Mouse (Mus musculus) embryo, embryonic 9.5 days (tissue): Measurements from ENCODE around the gene Apod.
A peak's percentile ranks its signal among the peaks of the same experiment; 100 is the strongest.
"Not testable (repeated sequence)": the region's sequence is repeated elsewhere in the genome, so short reads cannot be mapped to it uniquely, and the experiment has no call there.

Experiments
- DNase-seq: peaks from one replicate; pipeline ENCODE4 v3.0.0-alpha.2; 2017; ENCODE audit errors: extremely low spot score

Gene Apod

DNA sequence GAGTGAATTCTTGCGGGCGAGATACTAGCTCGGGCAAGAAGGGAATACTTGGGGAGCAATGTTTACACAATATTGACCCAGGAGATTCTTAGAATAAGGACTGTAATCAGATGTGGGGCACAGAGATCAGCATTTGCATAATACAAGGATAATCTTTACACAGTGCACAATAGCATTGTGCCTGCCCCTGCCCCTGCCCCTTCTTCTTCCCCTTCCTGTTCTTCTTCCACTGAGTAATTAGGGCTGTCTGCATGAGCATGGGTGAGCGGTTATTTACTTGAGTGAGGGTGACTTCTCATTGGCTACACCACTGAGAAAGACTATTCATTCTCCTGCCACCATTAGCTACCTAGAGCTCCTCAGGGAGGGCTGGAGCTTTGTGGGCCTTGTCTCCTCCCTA, 6.9 kb upstream of the Apod start:
- DNase-seq: no peak

DNA sequence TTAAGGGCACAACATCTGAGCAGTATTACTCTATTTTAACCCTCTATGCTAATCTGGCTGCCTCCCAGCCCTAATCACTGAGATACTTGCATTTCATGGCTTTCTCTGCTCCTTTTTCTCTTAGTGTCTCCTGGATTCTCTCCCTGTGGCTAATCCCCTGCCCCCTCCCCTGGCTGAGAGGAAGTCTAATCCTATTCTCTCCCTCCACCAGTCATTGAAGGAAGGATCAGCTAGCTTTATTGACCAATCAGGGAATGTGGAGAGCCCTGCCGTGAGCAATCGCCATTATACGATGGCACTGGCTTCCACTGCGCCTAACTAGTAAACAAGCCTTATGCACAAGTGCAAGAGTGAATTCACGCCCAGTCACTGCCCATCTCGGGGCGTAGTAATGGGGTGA, 6.3 kb upstream of the Apod start:
- no peak for DNase-seq

DNA sequence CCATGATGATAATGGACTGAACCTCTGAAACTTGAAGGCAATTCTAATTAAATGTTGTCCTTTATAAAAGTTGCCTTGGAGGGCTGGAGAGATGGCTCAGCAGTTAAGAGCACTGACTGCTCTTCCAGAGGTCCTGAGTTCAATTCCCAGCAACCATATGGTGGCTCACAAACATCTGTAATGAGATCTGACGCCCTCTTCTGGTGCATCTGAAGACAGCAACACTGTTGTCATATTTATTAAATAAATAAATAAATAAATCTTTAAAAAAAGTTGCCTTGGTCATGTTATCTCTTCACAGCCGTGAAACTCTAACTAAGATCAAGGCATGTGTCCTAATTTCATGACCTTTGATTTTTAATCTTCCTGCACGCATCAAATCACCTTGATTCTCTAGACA, 5.1 kb upstream of the Apod start:
- not testable (repeated sequence) for DNase-seq

DNA sequence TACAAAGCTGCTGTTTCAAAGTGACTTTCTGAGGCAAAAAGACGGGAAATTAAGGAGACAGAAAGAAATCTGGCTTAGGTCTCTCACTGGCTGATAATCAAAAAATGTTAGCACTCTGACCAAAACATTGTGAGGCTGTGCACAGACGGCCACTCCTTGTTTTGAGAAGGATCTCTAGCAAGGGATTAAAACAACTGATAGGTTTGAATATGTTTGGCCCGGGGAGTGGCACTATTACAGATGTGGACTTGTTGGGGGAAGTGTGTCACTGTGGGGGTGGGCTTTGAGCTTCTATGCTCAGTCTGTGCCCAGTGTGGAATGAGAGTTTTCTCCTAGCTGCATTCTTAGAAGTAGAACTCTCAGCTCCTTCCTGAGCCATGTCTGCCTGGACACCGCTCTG, 4.7 kb upstream of the Apod start:
- no peak for DNase-seq

DNA sequence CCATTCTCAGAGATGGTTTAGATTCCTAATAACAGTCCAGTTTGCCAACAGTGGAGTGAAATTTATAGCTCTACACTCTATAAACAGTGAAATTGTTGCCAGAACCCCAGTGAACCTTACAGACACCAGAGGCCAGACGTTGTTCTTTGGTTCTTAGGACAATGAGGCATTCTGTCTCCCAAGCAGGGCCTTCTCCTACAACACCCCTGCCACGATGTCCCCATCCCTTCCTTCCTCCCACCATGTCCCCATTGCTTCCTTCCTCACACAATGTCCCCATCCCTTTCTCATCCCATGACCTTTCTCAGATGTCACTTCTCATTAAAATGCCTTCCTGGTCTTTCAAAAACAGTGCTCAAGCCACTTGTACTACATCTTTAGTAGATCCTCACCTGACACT, 3.8 kb upstream of the Apod start:
- DNase-seq: no peak

DNA sequence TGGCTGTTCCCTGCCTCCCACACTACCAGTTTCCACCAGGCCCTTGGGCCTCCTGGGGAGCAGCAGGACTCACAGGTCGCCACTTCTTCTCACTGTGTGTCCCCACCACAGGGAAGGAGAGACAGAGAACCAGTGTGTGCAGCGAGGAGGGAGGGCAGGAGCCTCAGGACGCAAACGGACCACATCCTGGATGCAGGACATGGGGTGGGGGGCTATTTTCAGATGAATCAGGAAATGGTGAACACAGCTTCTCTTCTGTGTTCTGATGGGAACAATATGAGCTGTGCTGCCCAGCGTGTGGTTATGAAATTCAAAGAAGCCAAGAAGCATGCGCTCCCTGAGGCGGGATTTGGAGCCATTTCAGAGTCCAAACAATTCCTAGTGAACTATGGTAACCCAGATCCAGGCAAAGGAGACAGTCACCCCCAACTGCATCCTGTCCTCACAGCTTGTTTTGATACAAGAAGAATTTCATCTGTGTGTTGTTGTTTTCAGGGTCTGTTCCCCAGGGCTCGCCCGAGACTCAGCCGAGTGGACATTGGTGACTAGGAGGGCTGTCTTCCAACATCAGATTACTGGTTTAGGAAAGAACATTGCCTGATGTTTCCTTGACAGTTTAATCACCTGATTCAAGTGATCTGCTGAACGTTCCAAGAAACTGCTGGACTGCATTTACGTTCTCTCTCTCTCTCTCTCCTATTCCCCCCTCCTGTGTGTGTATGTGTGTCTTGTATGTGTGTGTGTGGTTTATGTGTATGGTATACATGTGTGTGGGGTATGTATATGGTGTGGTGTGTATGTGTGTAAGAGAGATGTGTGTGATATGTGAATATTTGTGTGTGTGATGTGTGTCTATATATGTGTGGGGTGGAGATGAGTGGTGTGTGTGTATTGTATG, 1.9 kb upstream of the Apod start:
- not testable (repeated sequence) for DNase-seq

DNA sequence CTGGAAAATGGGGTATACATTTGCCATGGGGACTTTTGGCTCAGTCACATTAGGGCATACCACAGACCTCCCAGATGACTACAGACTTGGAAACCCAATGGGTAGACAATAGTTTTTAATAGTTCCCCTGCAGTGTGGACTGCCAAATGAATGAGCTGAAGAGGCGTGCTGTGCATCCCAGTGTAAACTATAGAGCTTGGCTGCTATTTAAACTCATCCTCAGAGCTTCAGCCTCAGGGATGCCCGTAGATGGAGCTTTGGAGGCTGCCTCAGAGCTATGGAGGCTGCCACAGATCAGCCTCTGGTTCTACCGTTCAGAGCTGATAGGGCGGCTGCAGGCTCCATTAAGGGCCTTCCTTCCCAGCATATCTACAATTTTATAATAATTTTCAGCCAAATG, 686 bp upstream of the Apod start:
- no peak for DNase-seq

DNA sequence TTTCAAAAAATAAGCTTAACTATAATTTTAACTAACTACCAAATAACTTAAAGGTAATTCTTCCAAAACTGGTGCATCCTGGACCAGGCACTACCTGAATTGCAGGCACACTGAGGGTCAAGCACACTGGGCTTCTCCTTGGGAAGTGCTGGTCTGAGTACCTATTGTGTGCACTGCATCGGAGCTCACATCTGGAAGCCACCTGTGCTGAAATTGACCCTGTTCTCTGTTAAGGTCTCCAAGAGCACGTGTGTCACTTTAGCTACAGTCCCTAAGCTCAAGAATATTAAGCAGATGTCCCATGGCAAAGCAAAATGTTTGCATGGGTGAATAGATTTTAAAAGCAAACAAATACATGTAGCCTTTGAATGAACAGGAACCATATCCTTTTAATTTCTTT, 997 bp downstream of the Apod start:
- DNase-seq: no peak

DNA sequence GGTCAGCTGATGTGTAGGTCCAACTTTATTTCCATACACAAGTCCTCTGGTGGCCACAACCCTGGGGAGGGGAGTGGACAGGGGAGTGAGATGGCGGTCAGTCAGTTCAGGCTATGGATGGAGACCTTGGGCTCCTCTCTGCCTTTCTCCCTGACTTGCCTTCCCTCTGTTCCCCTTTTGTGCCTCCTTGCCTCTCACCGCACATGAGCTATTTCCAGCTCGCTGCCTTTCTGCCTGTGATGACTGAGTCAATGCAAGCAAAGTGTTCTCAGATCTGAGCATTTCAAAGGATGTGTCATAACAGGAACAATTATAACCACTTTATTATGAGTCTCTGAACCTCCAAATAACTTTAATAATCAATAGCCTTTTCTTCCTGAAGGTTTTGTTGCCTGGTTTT, 2.3 kb downstream of the Apod start:
- DNase-seq: no peak

DNA sequence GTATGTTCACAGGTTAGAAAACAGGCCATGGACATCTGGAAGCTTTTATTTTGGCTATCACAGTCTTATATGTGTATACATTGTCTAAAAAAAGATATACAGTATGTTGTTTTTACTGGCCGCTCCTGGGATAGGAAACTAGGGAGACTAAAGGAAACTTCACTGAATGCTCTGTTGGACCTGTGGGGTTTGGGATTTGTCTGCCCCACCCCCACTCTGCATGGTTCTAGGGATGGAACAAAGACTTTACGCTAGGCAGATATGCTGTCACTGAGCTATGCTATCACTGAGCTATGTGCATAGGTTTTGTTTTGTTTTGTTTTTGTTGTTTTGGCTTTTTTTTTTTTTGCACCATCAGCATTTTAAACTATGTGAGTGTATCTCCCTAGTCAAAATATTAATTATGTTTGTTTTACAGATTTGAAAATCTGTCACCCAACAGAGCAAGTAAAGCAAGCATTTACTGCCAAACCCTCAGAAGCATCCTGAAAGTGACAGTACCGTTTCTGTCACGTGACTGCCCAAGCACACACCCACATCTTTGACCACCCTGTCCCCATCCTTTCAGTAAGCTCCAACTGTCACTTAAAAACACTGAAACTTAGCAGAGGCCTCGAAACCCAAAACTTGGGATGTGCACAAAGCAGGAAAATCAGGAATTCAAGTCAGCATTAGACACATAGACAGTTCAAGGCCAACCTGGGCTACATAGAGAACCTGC, 9.2 kb downstream of the Apod start:
- no peak for DNase-seq

DNA sequence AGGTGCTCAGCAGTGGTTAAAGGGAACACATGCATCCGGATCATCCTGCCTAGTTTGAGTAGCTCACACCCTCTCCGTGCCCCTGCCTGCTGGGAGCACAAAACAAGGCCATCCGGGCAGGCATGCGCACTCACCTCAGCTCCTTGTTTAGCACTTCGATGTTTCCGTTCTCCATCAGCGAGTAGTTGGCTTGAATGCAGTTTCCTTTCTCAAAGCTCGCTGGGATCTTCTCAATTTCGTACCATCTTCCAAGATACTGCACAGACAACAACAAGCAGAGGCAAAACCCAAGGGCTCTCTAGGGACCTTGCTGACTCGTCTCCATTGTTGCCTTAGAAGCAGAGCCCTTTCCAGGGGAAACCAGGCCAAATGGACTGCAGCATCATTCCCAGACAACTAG, 11.3 kb downstream of the Apod start:
- no peak for DNase-seq

DNA sequence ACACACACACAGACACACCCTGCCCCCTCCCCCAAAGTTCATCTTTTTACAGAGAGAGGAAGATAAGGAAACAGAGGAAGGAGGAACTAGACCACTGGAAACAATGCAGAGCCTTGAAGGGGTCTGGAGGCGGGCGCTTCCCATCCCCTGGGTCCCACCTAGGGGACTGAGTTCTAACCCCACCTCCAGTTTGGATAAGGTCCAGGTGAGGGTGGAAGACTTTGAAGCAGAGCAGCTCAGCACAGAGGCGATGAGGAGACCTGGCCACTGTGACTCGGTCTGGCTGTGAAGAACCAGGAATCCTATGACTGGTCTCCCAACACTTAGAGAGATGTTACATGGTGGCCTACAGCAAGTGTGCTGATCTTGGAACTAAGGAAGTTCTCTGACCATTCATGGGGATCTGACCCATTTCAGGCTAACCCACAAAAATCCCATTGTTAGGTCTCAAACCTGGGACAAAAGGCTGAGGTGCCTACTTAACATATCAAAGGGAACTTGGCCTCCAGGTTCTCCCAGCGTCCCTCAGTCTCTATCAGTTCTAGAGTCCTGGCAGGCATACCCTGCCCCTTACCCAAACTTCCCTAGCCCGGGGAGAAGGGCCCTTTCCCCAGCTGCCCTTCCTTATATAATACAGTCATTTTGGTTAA, 13.6 kb downstream of the Apod start:
- DNase-seq: no peak

DNA sequence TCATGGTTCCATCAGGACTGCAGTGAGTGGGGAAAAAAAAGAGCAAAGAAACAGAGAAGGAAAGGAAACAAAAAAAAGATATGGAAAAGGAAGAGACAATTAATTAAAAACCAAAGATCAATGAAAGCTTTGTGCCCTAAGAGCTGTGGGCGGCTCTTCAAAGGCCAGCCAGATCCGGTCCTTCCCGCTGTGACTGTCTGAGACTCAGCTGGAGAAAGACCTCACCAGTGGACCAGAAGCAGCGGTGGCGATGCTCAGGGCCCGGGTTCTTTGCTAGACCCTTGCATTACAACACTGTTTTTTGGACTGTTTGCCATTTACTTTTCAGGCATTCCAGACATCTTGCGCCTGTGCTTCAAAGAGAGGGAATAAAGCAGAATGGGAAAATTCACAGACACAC, 14.1 kb downstream of the Apod start:
- DNase-seq: peak; percentile 32

DNA sequence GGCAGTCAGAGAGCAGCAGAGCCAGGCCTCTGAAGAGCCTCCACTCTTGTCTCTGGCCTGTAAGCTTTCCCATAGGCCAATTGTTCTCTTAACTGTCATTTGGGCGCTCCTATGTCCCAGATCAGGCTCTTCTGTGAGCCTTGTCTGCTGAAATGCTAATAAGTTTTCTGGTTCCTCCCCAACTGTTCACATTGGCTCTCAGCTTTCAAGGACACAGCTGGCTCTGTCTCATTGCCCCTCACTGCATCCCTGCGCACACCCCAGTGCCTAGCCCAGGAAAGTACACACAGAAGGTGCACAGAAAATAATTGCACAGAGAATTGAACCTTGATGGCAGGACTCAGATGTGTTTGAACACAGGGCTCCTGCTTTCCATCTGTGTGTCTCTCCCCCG, 14.7 kb downstream of the Apod start:
- DNase-seq: peak; percentile 20

DNA sequence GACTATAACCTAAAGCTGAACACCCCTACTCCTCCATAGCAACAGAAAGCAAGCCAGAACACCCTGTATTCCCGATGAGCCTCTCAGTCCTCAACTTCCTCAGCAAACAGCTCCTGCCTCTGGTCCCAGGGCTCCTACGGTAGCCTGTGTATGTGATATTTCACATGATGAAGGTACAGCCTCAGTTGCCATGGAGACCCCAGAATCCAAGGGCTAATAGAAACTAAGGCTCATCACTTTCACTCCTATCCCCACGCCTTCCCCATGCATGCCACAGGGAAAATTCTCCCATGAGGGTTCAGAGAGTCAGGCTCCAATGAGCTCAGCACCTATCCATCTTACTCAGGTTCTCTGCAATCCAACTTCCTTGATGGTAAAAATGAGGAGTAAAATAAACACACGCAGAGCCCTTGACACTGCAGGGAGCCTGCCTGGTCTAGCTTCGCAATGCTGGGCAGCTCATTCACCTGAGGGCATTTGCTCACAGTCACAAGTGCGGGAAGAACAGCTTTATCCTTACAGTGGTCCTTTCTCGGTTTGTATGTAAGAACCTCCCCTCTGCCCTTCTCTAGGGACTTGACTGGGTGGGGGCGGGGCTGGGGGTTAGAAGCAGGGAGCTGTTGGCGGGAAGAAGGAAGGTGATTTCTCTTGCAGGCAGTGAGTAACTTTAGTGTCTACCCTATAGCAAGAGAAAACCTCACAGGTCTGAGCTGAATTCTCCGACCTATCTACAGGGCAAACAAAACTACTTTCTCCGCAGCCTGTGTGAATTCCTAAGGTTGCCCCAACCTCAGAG, 15.2 kb downstream of the Apod start:
- DNase-seq: peak; percentile 10

DNA sequence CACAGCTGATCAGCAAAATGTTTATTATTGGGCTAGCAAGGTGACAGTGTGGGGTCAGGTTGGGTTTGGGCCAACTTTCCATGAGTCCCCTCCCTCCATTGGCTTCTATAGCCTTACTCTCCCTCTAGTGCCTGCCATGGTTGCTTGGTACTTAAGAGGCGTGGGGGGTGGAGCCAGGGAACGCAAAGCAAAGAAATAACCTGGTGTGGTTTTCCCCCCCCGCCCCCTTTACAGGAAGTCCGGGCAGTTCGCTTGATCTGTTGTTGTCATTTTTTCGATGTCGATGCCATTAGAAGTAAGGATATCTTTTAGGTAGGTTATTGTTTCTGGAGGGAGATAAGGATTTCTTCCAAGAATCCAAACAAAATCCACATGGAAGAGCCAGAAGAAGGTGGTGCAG, 17.5 kb downstream of the Apod start:
- DNase-seq: no peak

DNA sequence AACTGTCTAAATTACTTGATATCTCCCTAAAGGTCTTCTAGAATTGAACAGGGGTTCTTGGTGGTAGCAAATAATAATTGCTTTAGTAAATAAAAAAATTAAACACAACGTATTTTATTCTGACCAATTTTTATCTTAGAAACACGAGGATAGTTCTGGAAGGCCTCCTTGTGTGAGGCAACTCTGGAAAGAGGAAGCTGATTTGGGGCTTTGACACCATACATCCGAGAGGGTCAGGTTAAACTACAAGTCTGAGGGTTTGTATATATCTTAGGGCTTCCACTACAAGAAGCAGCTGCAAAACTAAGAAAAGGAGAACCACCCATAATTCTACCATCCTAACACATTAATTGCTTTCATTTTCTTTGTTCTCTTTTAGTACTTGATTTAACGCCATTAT, 20.8 kb downstream of the Apod start:
- no peak for DNase-seq

DNA sequence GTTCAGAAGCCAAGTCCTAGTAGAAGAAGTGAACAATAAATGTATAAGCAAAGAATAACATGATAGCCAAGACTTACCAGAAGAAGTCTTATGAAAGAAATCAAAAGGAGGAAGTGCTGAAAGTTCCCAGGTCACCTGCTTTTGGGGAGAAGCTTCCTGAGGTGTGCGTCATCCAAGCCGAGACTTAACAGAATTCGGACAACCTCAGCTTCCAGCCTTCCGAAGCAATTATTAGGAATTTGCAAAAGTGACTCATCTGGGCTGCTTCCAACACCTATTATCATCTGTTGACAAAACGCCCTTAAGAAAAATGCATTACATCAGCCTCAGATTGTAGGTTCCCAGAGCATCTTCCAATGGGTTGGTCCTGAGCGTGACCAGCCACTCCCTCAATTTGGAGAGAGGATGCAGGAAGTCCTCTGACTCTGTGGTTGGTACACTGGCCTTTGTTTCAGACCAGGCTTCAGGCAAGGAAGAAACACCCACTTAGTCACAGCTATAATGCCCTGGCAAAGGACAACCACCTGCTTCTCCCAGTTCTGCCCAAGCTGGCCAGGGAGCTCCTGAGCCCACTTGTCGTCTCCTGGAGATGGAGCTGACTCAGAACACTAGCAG, 23.8 kb downstream of the Apod start:
- DNase-seq: no peak

DNA sequence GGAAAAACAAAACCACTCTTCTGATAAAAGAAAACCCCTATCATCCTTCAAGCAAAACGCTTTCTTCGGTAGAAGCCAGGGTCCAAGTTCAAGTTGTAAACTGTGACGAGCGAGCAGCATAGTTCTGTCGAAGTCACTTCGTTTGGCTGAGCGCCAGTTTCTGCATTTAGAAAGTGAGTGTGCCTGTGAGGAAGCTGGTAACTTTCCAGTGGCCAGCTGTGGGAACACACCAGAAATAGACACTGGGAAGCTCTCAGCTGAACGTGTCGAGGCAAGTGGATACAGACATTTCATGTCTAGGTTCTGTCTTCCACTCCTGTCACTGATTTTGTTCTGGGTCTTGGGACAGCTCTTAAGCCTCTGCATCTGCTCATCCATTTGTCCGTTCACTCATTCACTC, 24.3 kb downstream of the Apod start:
- DNase-seq: no peak

DNA sequence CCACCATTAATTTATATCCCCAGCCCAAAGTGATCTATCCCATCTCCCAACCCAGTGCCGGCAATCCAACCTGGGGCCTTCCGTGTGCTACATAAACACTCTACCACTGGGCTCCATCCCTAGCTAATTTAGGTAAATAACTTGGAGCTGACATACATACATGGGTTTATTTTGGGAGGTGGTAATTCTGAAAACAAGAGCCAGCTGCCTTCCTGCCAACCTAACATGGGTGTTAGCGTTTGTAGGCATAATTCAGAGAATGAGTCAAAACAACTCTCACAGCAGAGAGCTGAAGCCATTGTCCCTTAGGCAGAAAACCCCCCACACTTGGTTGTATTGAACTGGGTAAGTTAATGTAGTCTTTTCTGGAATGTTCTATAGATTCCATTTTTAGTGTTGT, 26.9 kb downstream of the Apod start:
- DNase-seq: no peak

DNA sequence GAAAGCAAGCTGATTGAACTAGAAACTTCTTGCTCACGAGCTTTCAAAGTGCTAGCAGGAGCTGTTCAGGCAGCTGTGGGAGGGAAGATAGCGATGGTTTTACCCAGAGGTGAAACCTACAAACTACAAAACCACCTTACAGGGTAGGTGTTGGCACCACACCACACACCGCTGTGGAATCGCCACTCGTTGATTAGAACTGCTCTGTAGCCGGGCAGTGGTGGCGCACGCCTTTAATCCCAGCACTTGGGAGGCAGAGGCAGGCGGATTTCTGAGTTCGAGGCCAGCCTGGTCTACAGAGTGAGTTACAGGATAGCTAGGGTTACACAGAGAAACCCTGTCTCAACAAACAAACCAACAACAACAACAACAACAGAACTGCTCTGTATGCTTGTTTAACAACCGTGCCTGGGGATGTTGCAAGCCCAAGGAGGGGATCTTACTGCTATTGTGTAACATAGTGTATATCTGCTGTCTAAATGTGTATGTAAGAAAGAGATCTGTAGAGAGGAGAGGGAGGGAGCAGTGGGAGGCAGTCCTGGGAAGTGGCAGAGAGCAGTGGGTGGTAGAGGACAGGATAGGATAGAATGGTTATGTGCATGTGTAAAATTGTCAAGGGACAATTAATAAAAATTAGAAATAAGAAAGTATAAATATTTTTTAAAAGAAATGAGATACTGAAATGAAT, 27.7 kb downstream of the Apod start:
- no peak for DNase-seq
